Mouse (Mus musculus): ENCODE measurements around the gene Xpr1. TPM values are rescaled to one million over a fixed set of nuclear protein-coding genes. Genes with fewer than 3 reads are reported as not detected.

Gene Xpr1
- total RNA-seq, 2 experiments from 2014 or later: 90.9 to 95.0 TPM

Small RNAs within 50 kb of the gene (microRNA-seq; reads per million reads assigned to microRNA genes)
- 0 reads per million in 2 experiments for gene Gm22569

Other genes with a start within 250 kb of the Xpr1 start
- 1 to 10 TPM; 5.9 to 6.7 TPM for gene BC034090, start 173.0 kb downstream of the Xpr1 start, total RNA-seq (2021)
- 10 to 100 TPM; 81.5 to 92.2 TPM for gene Acbd6, start 140.7 kb upstream of the Xpr1 start, total RNA-seq (2021)

Data from layer of hippocampus, postnatal 36 days (tissue).